Mouse (Mus musculus) heart, adult 2 months (tissue): ENCODE results near the gene Hoxa4. TPM values are rescaled to one million over a fixed set of nuclear protein-coding genes. Genes with fewer than 3 reads are reported as not detected.

ENCODE experiments used
- DNase-seq, 2 experiments: peaks; one replicate each; pipeline ENCODE4 v3.0.0; 2021
- H3K27ac ChIP-seq: fragments of 200-600 bp; 2 replicates; pipeline ENCODE4 v1.8.1; 2022
- H3K27me3 ChIP-seq: fragments of 200-500 bp; 2 replicates; pipeline ENCODE4 v1.6.1; 2012; ENCODE audit warnings: mild to moderate bottlenecking, low read length, inconsistent platforms, mixed read lengths; ENCODE audit not compliant: control insufficient read depth, insufficient read depth
- H3K36me3 ChIP-seq: fragments of 200-500 bp; 2 replicates; pipeline ENCODE4 v1.6.1; 2012; ENCODE audit warnings: low read length, inconsistent platforms; ENCODE audit not compliant: control insufficient read depth, insufficient read depth
- H3K4me1 ChIP-seq: fragments of 200-500 bp; 2 replicates; pipeline ENCODE4 v1.6.1; 2011; ENCODE audit warnings: low read length; ENCODE audit not compliant: control insufficient read depth, insufficient read depth
- H3K4me3 ChIP-seq: fragments of 200-600 bp; 2 replicates; pipeline ENCODE4 v1.8.1; 2022
- H3K79me2 ChIP-seq: fragments of 200-500 bp; replicated peaks from 2 replicates; pipeline ENCODE4 v1.6.1; 2012; ENCODE audit warnings: mild to moderate bottlenecking, inconsistent platforms, low read length, moderate library complexity, mixed read lengths; ENCODE audit not compliant: control insufficient read depth, insufficient read depth
- H3K9ac ChIP-seq: fragments of 200-500 bp; 2 replicates; pipeline ENCODE4 v1.6.1; 2012; ENCODE audit warnings: low read depth, mild to moderate bottlenecking, control low read depth, inconsistent platforms, low read length, mixed read lengths
- CTCF ChIP-seq: fragments of 200-600 bp; IDR thresholded peaks from 2 replicates; pipeline ENCODE4 v1.8.1; 2022; ENCODE audit warnings: antibody characterized with exemption, mild to moderate bottlenecking, moderate library complexity
- EP300 ChIP-seq: fragments of 200-500 bp; IDR thresholded peaks from 2 replicates; pipeline ENCODE4 v1.6.1; 2011; ENCODE audit warnings: low read depth, low read length, control low read depth; ENCODE audit not compliant: insufficient read depth
- POLR2A ChIP-seq: fragments of 200-500 bp; IDR thresholded peaks from 2 replicates; pipeline ENCODE4 v1.6.1; 2011; ENCODE audit warnings: mild to moderate bottlenecking, low read depth, low read length, control low read depth; ENCODE audit not compliant: insufficient read depth
- WGBS: fragments of 180-500 bp; shearing (Covaris S2); methylation state at CpG from one replicate; pipeline ENCODE4 v1.1.7; 2018; 5-methylcytosine and 5-hydroxymethylcytosine counted together
- intact Hi-C: fragments of 180-260 bp; cut with DNase I; formaldehyde crosslinking; loops from one replicate; pipeline ENCODE4 v1.15.1; 2025
- polyA plus RNA-seq: library from polyadenylated mRNA; depleted of rRNA; stranded (reverse); fragments of >200 nt; gene quantifications from 2 replicates; pipeline ENCODE4 v1.2.3, GENCODE M21; 2012
- total RNA-seq, 2 experiments: library from RNA; stranded (reverse); gene quantifications; 2 replicates each; pipeline ENCODE4 v1.2.3; 2021

The Hoxa4 gene
- total and polyA plus RNA-seq, 3 experiments = 0.14 to 0.84 (median 0.34) TPM

- Histone ChIP-seq H3K4me3 (no peak overlapping the region), H3K4me1 (no peaks in the 10 kb centered on the region), H3K36me3 (no peaks in the 10 kb centered on the region), H3K79me2 (no peaks in the 10 kb centered on the region), H3K9ac (no peak overlapping the region), H3K27me3 (peaks cover 19% of the 10 kb centered on the region), H3K27ac (peak overlapping the region; percentile 4; the same call in 1 of the 2 replicates)
- WGBS = 12% methylated on average over 5 of the region's 5 CpGs
- TF ChIP-seq CTCF (no peak), EP300 (no peak), POLR2A (no peak)
- no peak for DNase-seq
- intact Hi-C loops = no loop called here
These were observed 20.7 kb downstream of the Hoxa4 start for GRCm38 (mm10) chr6:52170898-52171223.

GRCm38 (mm10) chr6:52170166-52170897 is 21.2 kb downstream of the Hoxa4 start:
- H3K4me3 ChIP-seq = no peak overlapping the region
- H3K27me3 ChIP-seq = peaks cover 22% of the 10 kb centered on the region
- WGBS = 11% methylated on average over 40 of the region's 40 CpGs
- H3K4me1 ChIP-seq = no peaks in the 10 kb centered on the region
- no peak overlapping the region for H3K9ac ChIP-seq
- no peaks in the 10 kb centered on the region for H3K79me2 ChIP-seq
- intact Hi-C loops = no loop called here
- TF ChIP-seq POLR2A (no peak), EP300 (no peak), CTCF (no peak)
- peak overlapping the region; percentile 4; the same call in 1 of the 2 replicates for H3K27ac ChIP-seq
- H3K36me3 ChIP-seq = no peaks in the 10 kb centered on the region
- no peak for DNase-seq

DNA sequence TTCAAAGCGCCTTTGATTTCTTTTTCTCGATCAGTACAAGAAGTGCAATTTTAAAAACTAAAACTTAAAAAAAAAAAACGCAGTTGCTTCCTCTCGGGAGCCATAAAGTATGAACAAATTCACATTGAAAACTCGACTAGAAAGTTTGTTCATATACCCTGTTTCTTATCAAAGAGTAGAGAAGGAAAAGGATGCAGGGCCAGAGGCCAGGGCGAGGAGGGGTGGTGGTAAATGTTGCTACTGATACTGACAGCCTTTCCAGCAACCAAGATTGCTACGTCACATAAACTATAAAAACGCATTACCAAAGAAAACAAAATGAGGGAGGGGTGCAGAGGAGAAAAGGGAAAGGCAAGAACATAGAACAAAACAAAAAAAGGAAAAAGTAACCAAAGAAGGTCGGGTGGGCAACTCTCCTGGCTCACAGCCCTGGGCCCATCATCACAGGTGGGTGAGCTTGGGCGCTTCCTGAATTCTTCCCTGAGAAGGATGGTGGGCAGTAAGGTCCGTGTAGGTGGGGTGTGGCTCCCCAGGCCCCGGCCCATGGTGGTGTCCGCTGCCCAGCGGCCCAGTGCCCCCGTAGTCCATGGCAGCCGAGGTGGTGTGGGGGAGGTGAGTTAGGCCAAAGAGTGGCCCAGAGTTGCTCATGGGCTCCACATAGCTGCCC is 21.9 kb downstream of the Hoxa4 start:
- Histone ChIP-seq H3K9ac (no peak overlapping the region), H3K27me3 (peaks cover 20% of the 10 kb centered on the region), H3K36me3 (no peaks in the 10 kb centered on the region), H3K27ac (no peak overlapping the region), H3K79me2 (no peaks in the 10 kb centered on the region), H3K4me3 (no peak overlapping the region), H3K4me1 (no peaks in the 10 kb centered on the region)
- intact Hi-C loops = no loop called here
- no peak for DNase-seq
- WGBS = 25% methylated on average over 16 of the region's 16 CpGs
- no peak for TF ChIP-seq EP300
- TF ChIP-seq CTCF = no peak
- no peak for TF ChIP-seq POLR2A

- Histone ChIP-seq H3K27ac (no peak overlapping the region), H3K27me3 (peaks cover 24% of the 10 kb centered on the region), H3K4me3 (no peak overlapping the region)
These were observed 23.1 kb downstream of the Hoxa4 start for GRCm38 (mm10) chr6:52168191-52169055.

DNA sequence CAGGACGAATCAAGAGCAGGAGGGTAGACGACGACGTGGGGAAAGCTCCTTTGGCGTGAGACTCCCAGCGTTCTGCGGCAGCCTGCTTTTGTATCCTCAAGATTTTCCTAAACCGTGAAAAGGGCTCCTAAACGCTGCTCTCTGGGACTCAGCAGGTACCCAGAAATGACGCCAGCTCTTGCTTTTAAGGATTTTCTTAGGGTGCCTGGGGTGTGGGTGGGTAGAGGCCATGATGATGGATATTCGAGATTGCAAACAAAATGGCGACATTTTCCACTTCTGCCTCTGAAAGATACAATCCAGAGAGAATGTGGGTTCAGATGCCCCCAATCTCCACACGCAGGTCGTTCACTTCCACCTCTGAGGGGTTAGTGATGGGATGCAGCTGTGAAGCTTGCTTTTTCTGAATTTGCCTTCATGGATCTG is 23.8 kb downstream of the Hoxa4 start:
- DNase-seq = no peak
- Histone ChIP-seq H3K36me3 (no peaks in the 10 kb centered on the region), H3K9ac (no peak overlapping the region), H3K27me3 (peaks cover 24% of the 10 kb centered on the region), H3K79me2 (no peaks in the 10 kb centered on the region), H3K4me1 (no peaks in the 10 kb centered on the region), H3K4me3 (no peak overlapping the region), H3K27ac (no peak overlapping the region)
- WGBS = 22% methylated on average over 14 of the region's 14 CpGs
- TF ChIP-seq CTCF (no peak), POLR2A (no peak), EP300 (no peak)
- intact Hi-C loops = no loop called here

More at GRCm38 (mm10) chr6:52168191-52169055, 23.1 kb downstream of the Hoxa4 start:
- no peak for DNase-seq
- H3K36me3 ChIP-seq = no peaks in the 10 kb centered on the region
- 17% methylated on average over 42 of the region's 42 CpGs for WGBS
- no peak for TF ChIP-seq CTCF
- TF ChIP-seq POLR2A = no peak
- no peak for TF ChIP-seq EP300
- H3K9ac ChIP-seq = no peak overlapping the region
- no peaks in the 10 kb centered on the region for H3K4me1 ChIP-seq
- no peaks in the 10 kb centered on the region for H3K79me2 ChIP-seq
- intact Hi-C loops = no loop called here
